Mouse (Mus musculus): ENCODE results near the gene Cmtr1.

The Cmtr1 gene

DNA sequence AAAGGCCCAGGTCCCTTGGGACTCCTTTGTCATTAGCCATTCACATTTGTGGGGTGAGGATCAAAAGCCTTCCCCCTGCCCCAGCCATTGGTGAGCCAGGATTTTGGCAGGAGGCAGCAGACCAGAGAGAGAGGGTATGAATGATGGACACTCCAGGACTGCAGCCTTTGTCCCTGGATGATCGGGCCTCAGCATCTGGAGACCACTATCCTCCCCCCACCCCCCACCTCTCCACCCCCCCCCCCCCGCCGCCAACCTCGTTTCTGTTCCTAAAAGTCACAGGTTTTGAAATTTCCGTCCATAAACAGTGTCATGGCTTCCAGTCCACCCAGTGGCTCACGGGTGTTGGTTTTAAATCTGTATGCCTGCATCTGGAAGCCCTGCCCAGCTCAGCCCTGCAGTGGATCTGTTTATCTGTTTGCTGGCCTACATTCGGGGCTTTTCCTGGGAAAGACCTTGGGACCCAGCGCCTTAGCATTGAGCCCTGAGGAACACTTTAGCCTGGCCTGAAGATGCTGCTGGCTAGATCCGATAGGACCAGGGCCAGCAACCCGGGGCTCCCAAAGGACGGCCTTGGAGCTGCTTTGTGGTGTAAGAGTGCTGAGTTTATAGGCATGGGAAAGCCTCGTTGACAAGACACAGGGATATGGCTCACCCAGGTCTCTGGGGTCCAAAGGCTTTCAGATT, 71.0 kb downstream of the Cmtr1 start:
- DNase-seq (ENCODE audit: extremely low read depth, low read depth), result no peak

DNA sequence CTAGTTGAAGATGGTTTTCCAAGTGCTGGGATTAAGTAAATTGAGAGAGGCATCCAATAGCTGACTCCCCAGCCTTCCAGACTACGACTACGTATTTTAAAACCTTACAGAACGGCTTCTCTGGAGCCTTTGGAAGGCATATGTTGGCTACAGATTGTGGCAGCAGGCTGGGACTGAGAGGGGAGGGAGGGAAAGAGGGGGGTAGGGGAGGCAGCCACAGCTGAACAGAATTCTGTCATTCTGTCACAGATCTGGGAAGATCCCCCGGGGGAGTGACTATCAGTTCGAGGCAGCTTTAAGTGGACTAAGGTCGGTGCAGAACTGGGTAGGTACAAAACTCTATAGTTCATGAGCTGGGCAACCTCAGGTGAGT, 71.5 kb downstream of the Cmtr1 start:
- no peak for DNase-seq (ENCODE audit: extremely low read depth, low read depth)

DNA sequence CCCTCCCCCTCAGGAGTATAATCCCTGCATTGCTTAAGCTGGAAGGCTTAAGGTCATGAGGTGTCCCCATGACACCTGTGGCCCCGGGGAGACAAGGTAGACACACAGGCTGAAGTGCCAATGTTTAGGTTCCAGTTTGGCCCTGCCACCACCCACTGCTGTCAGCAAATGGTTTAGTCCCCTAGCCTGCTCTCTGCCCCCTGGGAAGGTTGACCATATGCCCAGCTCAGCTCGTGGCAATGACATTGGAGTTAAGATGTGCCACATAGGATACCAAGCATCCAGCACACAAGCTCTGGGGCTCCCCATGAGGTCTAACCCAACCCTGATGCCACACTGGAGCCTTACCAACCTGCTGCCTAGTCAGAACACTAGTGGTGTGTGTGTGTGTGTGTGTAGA, 72.1 kb downstream of the Cmtr1 start:
- no peak for DNase-seq (ENCODE audit: extremely low read depth, low read depth)

GRCm38 (mm10) chr17:29736448-29737014, 76.1 kb downstream of the Cmtr1 start:
- DNase-seq (ENCODE audit: extremely low read depth, low read depth), result no peak

DNA sequence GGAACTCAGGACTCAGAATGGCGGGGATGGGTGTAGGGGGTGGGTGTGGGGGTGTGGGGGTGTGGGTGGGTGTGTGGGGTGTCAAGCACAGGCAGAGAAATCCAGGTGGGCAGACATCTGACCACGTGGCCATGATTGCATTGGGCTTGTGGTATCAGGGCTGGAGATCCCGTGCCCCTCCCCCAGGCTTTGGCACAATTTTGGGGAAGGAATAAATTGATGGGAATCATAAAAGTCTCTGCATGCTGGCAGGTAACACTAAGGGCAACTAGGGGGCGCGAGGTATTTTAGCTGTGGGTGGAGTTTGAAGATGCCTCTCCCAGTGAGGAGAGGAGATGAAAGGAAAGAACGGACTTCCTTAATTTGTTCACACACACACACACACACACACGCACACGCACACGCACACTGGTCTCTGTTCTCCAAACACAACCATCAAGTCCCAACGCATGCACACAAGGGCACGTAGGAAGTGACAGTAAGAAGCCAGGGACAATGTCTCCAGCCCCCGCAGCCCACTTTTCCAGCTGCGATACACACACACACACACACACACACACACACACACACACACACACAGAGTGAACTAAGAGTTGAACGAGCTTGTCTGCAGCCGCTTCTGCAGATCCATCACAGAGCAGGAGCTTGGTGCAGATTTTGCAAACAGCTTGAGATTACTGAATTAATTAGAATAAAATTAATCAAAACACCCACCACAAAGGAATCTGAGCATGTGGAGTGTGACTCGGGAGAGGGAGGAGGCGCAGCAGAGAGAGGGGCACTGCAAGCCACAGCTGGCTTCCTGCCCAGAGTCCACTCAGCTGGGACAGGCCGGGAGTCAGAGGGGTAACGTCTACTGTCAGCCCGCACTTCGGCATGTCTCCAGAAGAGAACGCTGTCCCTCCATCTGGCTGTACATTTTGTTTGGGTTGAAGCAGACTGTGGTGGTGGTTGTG, 77.7 kb downstream of the Cmtr1 start:
- no peak for DNase-seq (ENCODE audit: extremely low read depth, low read depth)

GRCm38 (mm10) chr17:29747466-29747865, 87.1 kb downstream of the Cmtr1 start:
- DNase-seq (ENCODE audit: extremely low read depth, low read depth), result no peak

DNA sequence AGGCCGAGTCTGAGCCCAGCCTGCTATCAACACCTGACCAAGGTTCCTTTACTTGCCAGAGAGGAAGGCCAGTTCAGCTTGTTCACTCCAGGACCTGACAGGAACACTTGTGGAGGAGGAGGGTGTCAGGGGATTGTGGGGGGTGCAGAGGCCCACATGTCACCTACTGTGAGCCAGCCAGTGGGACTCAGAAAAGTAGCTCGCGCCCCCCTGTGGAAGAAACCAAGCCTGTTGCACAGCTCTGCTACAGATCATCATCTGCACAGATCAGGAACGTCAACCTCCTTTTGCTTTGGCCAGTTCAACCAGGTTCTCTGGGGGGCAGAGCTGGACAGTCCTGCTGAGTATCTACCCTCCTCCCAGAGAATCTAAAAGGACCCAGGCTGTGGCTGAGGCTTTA, 94.1 kb downstream of the Cmtr1 start:
- no peak for DNase-seq (ENCODE audit: extremely low read depth, low read depth)
